Mouse (Mus musculus) kidney, adult 2 months (tissue): Measurements from ENCODE around the gene Tubb4b. TPM values are rescaled to one million over a fixed set of nuclear protein-coding genes. Genes with fewer than 3 reads are reported as not detected.

Experiments
- DNase-seq: peaks from one replicate; pipeline ENCODE4 v3.0.0; 2021
- H3K27ac ChIP-seq: fragments of 200-500 bp; 2 replicates; pipeline ENCODE4 v1.5.1; 2012; ENCODE audit warnings: low read depth, low read length, control low read depth, inconsistent platforms; ENCODE audit not compliant: insufficient read depth
- H3K27me3 ChIP-seq: fragments of 200-500 bp; replicated peaks from 2 replicates; pipeline ENCODE4 v1.6.1; 2012; ENCODE audit warnings: mild to moderate bottlenecking, moderate library complexity, low read length, inconsistent platforms; ENCODE audit not compliant: control insufficient read depth, insufficient read depth
- H3K36me3 ChIP-seq: fragments of 200-500 bp; 2 replicates; pipeline ENCODE4 v1.6.1; 2012; ENCODE audit warnings: mild to moderate bottlenecking, moderate library complexity, low read length, inconsistent platforms; ENCODE audit not compliant: control insufficient read depth, insufficient read depth
- H3K4me1 ChIP-seq: fragments of 200-500 bp; 2 replicates; pipeline ENCODE4 v1.6.1; 2011; ENCODE audit warnings: low read length; ENCODE audit not compliant: control insufficient read depth, insufficient read depth
- H3K4me3 ChIP-seq: fragments of 200-500 bp; 2 replicates; pipeline ENCODE4 v1.5.1; 2011; ENCODE audit warnings: mild to moderate bottlenecking, low read depth, low read length, control low read depth; ENCODE audit not compliant: insufficient read depth
- CTCF ChIP-seq: fragments of 200-500 bp; conservative IDR thresholded peaks from 2 replicates; pipeline ENCODE4 v1.5.1; 2011; ENCODE audit warnings: low read depth, mild to moderate bottlenecking, control low read depth, low read length, moderate library complexity, mixed read lengths; ENCODE audit not compliant: insufficient read depth, insufficient read length
- POLR2A ChIP-seq: fragments of 200-500 bp; IDR thresholded peaks from one replicate; pipeline ENCODE4 v1.6.1; 2011; ENCODE audit warnings: low read depth, low read length, control low read depth
- WGBS: fragments of 180-500 bp; shearing (Covaris S2); methylation state at CpG from one replicate; pipeline ENCODE4 v1.1.7; 2018; 5-methylcytosine and 5-hydroxymethylcytosine counted together
- polyA plus RNA-seq: library from polyadenylated mRNA; depleted of rRNA; stranded (reverse); fragments of >200 nt; gene quantifications from 2 replicates; pipeline ENCODE4 v1.2.3, GENCODE M21; 2012

Tubb4b gene
- polyA plus RNA-seq, 1 experiment, result 314 TPM

DNA sequence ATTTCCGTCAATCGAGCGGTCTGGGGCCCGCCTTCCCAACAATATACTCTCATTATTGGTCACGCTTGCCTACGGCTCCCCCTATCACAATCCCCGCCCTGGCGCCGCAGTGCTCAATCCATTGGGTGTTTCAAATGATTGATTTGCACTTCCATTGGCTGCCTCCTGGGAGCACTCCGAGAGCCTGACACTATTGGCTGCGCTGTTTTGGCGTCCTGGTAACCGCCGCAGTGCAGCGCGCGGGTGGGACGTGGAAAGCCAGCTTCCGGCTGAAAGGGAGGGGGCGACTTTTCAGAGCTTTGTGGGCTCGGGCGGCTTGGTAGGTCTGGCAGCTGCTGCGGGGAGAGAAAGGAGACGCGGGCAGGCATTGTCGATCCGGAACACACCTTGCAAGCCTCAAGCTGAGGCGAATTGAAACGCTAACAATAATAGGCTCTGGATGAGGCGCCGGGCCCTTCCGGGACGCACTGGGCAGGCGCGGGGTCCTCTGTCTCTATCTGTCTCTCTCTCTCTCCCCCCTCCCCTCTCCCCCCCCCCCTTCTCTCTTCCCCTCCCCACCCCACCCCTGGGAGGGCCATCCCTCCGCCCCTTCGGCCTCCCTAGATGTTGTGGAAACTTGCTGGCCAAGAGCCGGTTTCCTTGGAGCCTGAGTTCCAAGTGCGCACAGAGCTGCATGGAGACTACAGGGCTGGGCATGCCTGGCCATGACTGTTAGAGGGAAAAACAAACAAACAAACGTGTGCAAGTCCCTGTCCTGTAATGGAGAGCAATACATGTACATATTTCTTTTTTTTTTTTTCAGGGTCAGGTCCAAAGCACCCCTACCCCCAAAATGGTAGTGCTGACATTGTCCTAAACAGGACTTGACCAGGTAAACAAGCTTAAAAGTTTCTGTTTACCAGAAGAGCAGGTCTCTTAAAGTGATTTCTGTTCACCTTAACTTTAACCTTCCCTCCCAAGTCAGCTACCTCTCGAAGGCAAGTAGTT is 557 bp upstream of the Tubb4b start:
- DNase-seq, result peak; percentile 100
- peak overlapping the region; percentile 97 for H3K27ac ChIP-seq
- no peaks in the 10 kb centered on the region for H3K27me3 ChIP-seq
- H3K36me3 ChIP-seq, result no peaks in the 10 kb centered on the region
- no peaks in the 10 kb centered on the region; the same call in 1 of the 2 replicates for H3K4me1 ChIP-seq
- 1% methylated on average over 41 of the region's 41 CpGs for WGBS
- H3K4me3 ChIP-seq, result peak overlapping the region; percentile 72
- TF ChIP-seq POLR2A (no peak), CTCF (no peak)

DNA sequence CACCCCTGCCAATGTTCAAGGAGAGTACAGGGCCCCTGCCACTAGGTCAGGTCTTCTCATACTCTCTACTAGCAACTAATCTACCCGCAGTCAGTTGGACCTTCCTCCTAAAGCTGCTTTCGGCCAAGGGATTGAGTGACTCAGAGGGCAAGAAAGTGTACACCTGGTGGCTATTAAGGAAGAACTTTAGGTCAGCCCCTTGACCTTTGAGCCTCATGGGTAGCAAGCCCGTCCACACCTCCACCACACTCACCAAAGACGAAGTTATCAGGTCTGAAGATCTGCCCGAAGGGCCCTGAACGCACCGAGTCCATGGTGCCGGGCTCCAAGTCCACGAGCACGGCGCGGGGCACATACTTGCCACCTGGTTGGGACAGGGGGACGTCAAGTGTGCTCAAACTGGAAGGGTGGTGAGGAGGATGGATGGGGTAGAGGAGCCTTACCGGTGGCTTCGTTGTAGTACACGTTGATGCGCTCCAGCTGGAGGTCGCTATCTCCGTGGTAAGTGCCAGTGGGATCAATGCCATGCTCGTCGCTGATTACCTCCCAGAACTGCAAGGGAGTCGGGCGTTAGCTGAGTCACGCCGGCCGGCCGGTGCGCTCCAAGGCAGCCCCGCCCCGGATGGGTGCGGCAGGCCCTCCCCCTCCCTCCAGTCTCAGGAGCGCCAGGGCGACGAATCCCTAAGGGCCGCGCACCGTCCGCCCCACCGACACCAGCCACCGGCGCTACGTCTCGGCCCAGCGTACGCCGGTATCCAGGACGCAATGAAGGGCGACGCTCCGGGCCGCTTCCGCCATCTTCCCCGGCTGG is 616 bp downstream of the Tubb4b start:
- WGBS, result under 1% methylated on average over 53 of the region's 53 CpGs
- Histone ChIP-seq H3K27ac (peak overlapping the region; percentile 93), H3K4me1 (no peaks in the 10 kb centered on the region; the same call in 1 of the 2 replicates), H3K4me3 (peak overlapping the region; percentile 78), H3K36me3 (no peaks in the 10 kb centered on the region), H3K27me3 (no peaks in the 10 kb centered on the region)
- DNase-seq, result peak; percentile 89
- TF ChIP-seq CTCF (no peak), POLR2A (no peak)

DNA sequence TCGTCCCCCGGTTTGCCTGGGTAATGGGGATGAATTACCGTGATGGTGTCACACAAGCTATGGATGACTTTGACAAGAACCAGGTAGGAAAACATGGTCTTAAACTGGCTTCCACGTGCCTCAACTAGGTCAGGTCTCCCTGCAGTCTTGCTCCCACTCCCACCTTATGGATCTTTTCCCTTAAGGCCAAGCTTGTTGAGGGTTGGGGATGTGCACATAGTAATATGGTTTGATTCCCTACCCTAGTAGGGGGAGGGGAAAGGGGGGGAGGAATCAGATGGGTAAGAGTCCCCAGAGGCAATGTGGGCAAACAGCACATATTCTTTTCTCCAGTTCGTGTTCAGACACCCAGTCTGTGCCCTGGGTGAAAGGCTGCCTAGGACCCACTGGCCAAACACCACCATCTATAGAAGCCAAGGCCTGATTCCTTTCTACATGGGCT is 3.1 kb downstream of the Tubb4b start:
- no peak for TF ChIP-seq CTCF
- TF ChIP-seq POLR2A, result no peak
- no peak for DNase-seq
- no peak overlapping the region for H3K4me3 ChIP-seq
- H3K27me3 ChIP-seq, result no peaks in the 10 kb centered on the region
- no peaks in the 10 kb centered on the region; the same call in 1 of the 2 replicates for H3K4me1 ChIP-seq
- 73% methylated on average over 5 of the region's 5 CpGs for WGBS
- H3K36me3 ChIP-seq, result no peaks in the 10 kb centered on the region
- H3K27ac ChIP-seq, result no peak overlapping the region

DNA sequence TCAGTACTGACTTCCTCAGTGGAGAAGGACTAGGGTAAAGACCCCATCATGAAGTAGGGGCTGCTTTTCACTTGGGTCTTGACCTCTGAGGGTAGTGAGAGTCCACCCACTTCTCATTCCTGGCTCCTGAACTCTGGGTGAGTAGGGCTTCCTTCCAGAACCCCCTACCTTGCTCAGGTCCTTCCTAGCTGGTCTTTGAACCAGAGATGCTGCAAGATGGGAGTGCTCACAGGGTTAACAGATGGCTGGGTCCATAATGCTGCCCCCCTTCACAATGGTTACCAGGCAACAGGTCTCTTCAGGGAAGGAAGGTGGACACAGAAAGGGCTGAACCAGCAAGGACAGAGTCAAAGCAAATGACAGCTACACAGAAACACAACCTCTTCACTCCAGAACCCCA is 6.1 kb downstream of the Tubb4b start, which contains the start of gene Fam166a:
TSS of gene Fam166a (plus strand) at position 301 of the 400 bp plus-strand sequence.
- Histone ChIP-seq H3K4me3 (no peak within 1 kb of the TSS), H3K27ac (no peak within 1 kb of the TSS), H3K36me3 (no peaks in the 10 kb centered on the region), H3K27me3 (no peaks in the 10 kb centered on the region), H3K4me1 (peaks cover 7% of the 10 kb centered on the region)
- no peak for TF ChIP-seq POLR2A
- no peak for DNase-seq

DNA sequence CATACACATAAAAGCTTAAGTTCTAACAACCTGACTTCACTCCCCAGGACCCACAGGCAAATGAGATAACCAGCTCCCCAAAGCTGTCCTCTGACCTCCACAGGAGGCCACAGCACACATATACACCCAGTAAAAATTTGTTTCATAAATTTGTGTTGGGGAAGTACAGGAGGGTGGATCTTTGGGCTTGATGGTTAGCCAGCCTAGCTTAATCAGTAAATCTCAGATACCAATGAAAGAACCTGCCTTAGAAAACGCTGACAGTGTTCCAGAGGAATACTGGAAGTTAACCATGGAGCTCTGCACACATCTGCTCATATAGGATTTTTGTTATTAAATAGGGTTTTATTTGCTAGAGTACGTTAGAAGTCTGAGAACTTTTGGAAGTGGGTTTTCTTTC is 6.8 kb downstream of the Tubb4b start:
- peak; percentile 71 for DNase-seq
- Histone ChIP-seq H3K4me3 (no peak overlapping the region), H3K27ac (no peak overlapping the region), H3K36me3 (no peaks in the 10 kb centered on the region), H3K27me3 (no peaks in the 10 kb centered on the region), H3K4me1 (peaks cover 7% of the 10 kb centered on the region)
- TF ChIP-seq POLR2A, result no peak
- no peak for TF ChIP-seq CTCF
- WGBS, result 42% methylated on average over 2 of the region's 2 CpGs

DNA sequence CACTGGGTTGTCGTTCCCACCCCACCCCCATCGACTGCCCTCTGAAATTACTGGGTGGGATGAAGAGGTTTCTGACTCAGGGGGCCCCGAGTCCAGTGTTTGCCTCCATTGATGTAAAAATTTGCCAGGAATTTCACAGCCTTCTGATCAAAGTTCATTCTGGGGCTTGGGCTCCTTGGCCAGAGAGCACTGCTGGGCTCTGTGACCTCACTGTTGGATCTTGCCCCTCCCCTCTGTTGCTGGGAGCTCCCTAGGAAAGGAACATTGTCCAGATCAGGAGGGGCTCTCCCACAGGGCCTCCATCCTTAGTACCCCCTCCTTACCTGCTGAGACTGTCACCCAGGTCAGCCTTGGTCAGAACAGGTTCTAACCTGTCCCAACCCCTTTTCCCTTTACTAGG is 10.1 kb downstream of the Tubb4b start, which contains the start of gene Stpg3:
TSS of gene Stpg3 (minus strand) at position 194 of the 400 bp plus-strand sequence.
- H3K4me3 ChIP-seq, result no peak within 1 kb of the TSS
- peak within 1 kb of the TSS; percentile 3; the same call in 1 of the 2 replicates for H3K27ac ChIP-seq

More for the DNA sequence above, 10.1 kb downstream of the Tubb4b start, which contains the start of gene Stpg3:
- WGBS, result 42% methylated on average over 3 of the region's 3 CpGs
- H3K27me3 ChIP-seq, result no peaks in the 10 kb centered on the region
- peak; percentile 84 for DNase-seq
- TF ChIP-seq CTCF (no peak), POLR2A (no peak)
- H3K4me1 ChIP-seq, result peaks cover 22% of the 10 kb centered on the region
- H3K36me3 ChIP-seq, result no peaks in the 10 kb centered on the region
